Mouse (Mus musculus) left cerebral cortex, postnatal 4 days (tissue): ENCODE data around the gene Washc3. TPM values are rescaled to one million over a fixed set of nuclear protein-coding genes. Genes with fewer than 3 reads are reported as not detected.

ENCODE experiments used
- DNase-seq: peaks from one replicate; pipeline ENCODE4 v3.0.0-alpha.2; 2022
- intact Hi-C: fragments of 180-260 bp; cut with DNase I; formaldehyde crosslinking; loops from one replicate; pipeline ENCODE4 v1.15.1; 2025
- total RNA-seq, 2 experiments: library from RNA; stranded (reverse); gene quantifications; 2 replicates each; pipeline ENCODE4 v1.2.3; 2021

The Washc3 gene
- total RNA-seq: 10 to 100 TPM; 21.8 to 24.9 TPM

GRCm38 (mm10) chr10:88200951-88201638, at the start of gene Washc3:
Washc3 (plus strand) TSS chr10:88201093.
- intact Hi-C loops: no loop called here
- peak; percentile 93 for DNase-seq

DNA sequence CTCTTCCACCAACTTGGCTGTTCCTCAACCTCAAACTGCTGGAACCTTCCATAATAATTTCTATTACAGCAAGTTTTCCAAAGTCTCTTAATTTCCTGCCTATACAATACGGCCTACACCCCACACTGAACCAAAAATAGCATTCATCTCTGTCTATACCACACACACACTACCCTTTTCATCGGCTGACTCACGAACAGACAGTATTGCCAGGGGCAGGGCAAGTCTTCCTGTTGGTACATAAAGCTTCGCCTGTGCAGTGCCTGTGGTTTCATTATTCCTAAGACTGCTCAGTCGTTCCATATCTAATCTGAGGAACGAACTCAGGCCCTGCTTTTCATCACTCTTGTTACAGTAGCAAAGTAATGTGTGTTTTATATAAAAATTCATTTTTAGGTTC, 49.2 kb upstream of the Washc3 start:
- intact Hi-C loops: no loop called here
- DNase-seq: no peak

DNA sequence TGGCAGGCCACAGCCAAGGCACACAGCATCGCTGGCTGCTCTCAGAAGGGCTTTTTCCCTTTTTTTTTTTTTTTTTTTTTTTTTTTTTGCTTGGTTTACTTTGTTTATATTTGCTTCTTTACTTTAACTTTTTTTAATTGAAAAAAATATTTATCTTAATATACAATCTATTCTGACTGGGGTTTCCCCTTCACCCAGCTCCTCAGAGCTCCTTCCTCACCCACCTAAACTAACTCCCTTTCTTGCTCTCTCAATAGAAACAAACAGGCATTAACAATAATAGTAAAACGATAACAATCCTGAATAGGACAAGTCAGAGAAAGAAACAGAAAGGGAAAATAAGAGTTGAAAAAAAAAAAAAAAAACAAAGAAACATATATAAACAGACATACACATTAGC, 38.8 kb upstream of the Washc3 start:
- intact Hi-C loops: no loop called here
- no peak for DNase-seq

DNA sequence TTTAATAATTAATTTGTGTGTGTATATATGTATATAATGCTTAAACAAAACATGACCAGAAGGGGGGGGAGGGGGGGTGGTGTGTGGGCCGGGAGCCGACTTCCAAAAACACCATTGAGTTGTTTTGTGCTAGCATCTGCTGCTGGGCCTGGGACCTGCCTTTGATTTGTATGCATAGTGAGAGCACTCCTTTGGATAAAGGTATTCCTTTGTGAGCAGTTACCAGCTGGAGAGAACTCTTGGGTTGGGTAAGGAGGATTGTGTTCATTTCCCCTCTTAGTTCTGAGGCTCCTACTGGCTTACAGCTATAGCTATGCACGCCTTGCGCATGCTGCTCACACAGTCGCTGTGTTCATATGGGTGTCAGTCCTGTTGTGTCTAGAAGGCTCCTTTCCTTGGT, 38.2 kb upstream of the Washc3 start:
- intact Hi-C loops: no loop called here
- no peak for DNase-seq

DNA sequence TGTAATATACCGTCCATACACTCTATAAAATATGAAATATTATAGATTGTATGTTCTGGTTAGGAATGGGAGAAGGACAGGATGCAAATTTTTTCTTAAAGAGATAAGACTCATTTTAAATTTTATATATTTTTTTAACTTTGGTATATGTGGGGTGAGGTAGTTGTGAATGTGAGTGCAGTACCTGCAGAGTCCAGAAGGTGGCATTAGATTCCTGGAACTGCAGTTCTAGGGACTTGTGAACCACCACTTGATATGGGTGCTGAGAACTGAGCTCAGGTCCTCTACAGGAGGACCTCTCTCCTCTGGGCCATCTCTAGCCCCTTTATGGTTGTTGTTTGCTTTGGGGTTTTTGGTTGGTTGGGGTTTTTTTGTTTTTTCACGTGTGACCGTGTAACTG, 34.7 kb upstream of the Washc3 start:
- intact Hi-C loops: no loop called here
- no peak for DNase-seq

GRCm38 (mm10) chr10:88167438-88168077, 33.3 kb upstream of the Washc3 start:
- no peak for DNase-seq
- intact Hi-C loops: no loop called here

- DNase-seq: no peak
- intact Hi-C loops: no loop called here
Measured at GRCm38 (mm10) chr10:88200541-88200940, 352 bp upstream of the Washc3 start.

- DNase-seq: no peak
- intact Hi-C loops: no loop called here
Measured at GRCm38 (mm10) chr10:88201650-88202049, 757 bp downstream of the Washc3 start.

DNA sequence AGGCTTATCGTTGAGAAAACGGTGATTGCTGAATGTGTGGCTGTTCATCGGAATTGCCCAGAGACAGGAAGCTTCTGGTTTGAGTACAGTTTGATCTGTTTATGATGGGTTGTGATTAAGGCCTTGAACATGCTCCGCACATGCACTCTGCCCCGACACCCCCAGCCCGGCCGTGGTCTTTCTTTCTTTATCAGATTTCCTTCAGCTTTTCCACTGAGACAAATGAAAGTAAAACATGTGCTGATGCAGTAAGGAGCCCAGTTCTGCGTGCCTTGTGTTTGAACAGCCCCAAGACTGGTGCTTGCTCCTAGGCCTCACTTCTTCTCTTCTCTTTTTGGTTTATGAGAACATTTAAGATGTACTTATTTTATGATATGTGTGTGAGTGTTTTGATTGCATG, 1.7 kb downstream of the Washc3 start:
- intact Hi-C loops: no loop called here
- no peak for DNase-seq

DNA sequence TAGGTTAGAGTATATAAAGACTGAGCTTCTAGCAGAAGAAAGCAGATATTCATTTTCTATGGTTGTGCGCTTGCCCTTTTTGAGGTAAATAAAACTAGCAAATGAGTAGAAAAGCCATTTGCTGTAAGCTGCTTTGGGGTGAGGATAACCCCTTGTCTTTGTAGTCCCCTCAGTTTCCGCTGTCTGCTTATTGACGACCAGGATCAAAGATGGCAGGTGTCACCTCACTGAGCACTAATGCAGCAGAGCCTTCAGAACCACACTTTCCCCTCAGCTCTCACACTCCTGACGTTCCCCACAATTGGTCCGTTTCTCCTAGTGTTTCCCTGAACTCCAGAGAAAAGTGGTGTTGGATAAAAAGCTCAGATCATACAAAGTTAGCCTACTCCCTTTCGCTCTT, 2.3 kb downstream of the Washc3 start:
- no peak for DNase-seq
- intact Hi-C loops: no loop called here

- intact Hi-C loops: no loop called here
- DNase-seq: no peak
Measured at GRCm38 (mm10) chr10:88212644-88213043, 11.8 kb downstream of the Washc3 start.

- intact Hi-C loops: no loop called here
- no peak for DNase-seq
Measured at GRCm38 (mm10) chr10:88214800-88215514, 14.1 kb downstream of the Washc3 start.

DNA sequence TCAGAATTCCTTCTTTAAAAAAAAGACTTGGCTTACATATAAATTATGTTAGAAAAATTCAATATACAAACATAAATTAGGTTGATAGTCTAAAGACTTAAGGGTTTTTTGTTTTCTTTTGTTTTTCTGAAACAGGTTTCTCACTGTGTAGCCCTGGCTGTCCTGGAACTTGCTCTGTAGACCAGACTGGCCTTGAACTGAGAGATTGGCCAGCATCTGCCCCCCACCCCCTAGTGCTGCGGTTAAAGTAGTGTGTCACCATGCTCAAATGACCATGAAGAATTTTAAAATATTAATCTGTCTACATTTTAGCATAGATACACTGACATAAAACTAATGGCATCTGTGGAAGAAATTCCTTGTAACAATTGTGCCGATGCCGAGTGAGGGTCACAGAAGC, 17.3 kb downstream of the Washc3 start:
- intact Hi-C loops: no loop called here
- no peak for DNase-seq

GRCm38 (mm10) chr10:88221718-88222117, 20.8 kb downstream of the Washc3 start:
- DNase-seq: no peak
- intact Hi-C loops: no loop called here

DNA sequence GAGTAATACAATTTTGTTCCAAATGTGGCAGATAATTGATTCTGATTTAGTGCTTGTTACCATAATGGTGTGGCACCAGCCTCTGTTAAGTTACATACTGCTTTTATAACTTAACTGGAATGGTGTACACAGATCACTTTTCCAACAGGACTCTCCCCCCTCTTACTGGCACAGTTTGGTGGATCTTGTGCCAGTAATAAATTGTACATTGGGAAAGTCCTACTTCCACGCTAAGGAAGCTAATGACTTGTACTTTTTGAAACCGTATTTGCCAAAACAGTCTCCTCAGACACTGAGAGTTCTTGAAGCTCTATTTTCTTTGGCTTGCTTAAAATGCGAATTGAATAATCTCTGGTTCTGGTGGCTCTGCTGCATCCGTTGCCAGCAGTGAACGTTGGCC, 24.5 kb downstream of the Washc3 start:
- no peak for DNase-seq
- intact Hi-C loops: no loop called here

- intact Hi-C loops: no loop called here
- no peak for DNase-seq
Measured at GRCm38 (mm10) chr10:88227962-88228361, 27.1 kb downstream of the Washc3 start.

GRCm38 (mm10) chr10:88228521-88229017, 27.7 kb downstream of the Washc3 start:
- intact Hi-C loops: no loop called here
- no peak for DNase-seq

DNA sequence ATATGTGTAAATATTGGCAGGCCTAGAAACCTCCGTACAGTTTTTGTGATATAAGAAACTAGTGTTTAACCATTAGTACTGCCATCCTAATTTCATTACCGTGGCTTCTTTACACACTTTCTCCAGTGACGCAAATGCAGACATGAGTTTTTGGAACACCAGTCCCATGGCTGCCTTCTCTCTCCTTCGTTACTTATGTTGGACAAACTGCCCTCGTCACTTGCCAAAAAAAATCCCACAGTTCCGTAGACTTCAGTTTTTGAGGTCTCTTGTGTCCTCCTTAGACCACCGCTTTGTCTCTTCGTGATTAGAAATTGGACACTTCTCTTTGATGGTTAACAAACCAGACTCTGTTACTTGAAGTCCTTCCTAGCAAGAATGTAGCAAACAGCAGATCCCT, 30.8 kb downstream of the Washc3 start:
- DNase-seq: no peak
- intact Hi-C loops: no loop called here

GRCm38 (mm10) chr10:88232765-88233164, 31.9 kb downstream of the Washc3 start:
- no peak for DNase-seq
- intact Hi-C loops: no loop called here

DNA sequence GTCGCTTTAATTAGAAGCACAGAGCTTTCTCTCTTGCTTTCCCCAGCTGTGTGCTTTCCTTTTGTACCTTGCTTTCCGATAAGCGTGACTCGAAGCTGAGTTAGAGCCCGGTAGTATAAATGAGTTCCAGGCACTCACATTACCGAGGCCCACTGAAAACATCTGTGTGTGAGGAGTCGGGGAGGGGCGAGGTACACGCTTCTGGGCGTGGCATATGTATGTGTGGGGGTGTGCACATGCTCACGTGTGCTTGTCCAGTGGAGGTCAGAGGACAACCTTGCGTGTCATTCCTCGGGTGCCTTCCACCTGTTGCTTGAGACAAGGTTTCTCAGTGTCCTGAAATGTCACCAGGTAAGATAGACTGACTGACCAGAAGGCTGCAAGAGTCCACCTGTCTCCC, 43.8 kb downstream of the Washc3 start:
- intact Hi-C loops: no loop called here
- DNase-seq: no peak

- DNase-seq: no peak
- intact Hi-C loops: no loop called here
Measured at GRCm38 (mm10) chr10:88250300-88250699, 49.4 kb downstream of the Washc3 start.
